Mouse (Mus musculus) ES-Bruce4 (cell line): ENCODE data around the gene Tpcn2. TPM values are rescaled to one million over a fixed set of nuclear protein-coding genes. Genes with fewer than 3 reads are reported as not detected.

Experiments used
- H3K27ac ChIP-seq: 2 replicates; pipeline ENCODE4 v1.5.1; 2012; ENCODE audit warnings: low read length, inconsistent platforms; ENCODE audit not compliant: insufficient read depth
- H3K27me3 ChIP-seq: 2 replicates; pipeline ENCODE4 v1.6.1; 2012; ENCODE audit warnings: mild to moderate bottlenecking, low read length, inconsistent platforms; ENCODE audit not compliant: control insufficient read depth, poor library complexity, insufficient read depth, severe bottlenecking
- H3K36me3 ChIP-seq: 2 replicates; pipeline ENCODE4 v1.6.1; 2012; ENCODE audit warnings: inconsistent platforms, mild to moderate bottlenecking, low read length, moderate library complexity; ENCODE audit not compliant: control insufficient read depth, poor library complexity, insufficient read depth, severe bottlenecking
- H3K4me1 ChIP-seq: one replicate; pipeline ENCODE4 v1.8.1; 2011; ENCODE audit warnings: low read length; ENCODE audit not compliant: control insufficient read depth, insufficient read depth
- H3K4me3 ChIP-seq: 2 replicates; pipeline ENCODE4 v1.5.1; 2011; ENCODE audit warnings: low read depth, mild to moderate bottlenecking, low read length
- H3K9ac ChIP-seq: 2 replicates; pipeline ENCODE4 v1.6.1; 2012; ENCODE audit warnings: low read depth, mild to moderate bottlenecking, inconsistent platforms; ENCODE audit not compliant: poor library complexity, severe bottlenecking
- H3K9me3 ChIP-seq: replicated peaks from 2 replicates; pipeline ENCODE4 v1.6.1; 2012; ENCODE audit warnings: mild to moderate bottlenecking, low read length, inconsistent platforms; ENCODE audit not compliant: control insufficient read depth, poor library complexity, insufficient read depth, severe bottlenecking
- CTCF ChIP-seq: IDR thresholded peaks from one replicate; pipeline ENCODE4 v1.8.1; 2011; ENCODE audit warnings: low read depth, low read length
- EP300 ChIP-seq: IDR thresholded peaks from 2 replicates; pipeline ENCODE4 v1.6.1; 2011; ENCODE audit warnings: low read depth, low read length; ENCODE audit not compliant: insufficient read depth
- POLR2A ChIP-seq: IDR thresholded peaks from one replicate; pipeline ENCODE4 v1.8.1; 2011; ENCODE audit warnings: low read length; ENCODE audit not compliant: insufficient read depth
- polyA plus RNA-seq: library from polyadenylated mRNA; stranded (reverse); fragments of >200 nt; gene quantifications from 2 replicates; pipeline ENCODE4 v1.2.4, GENCODE M21; 2011; ENCODE audit warnings: low read depth; ENCODE audit not compliant: missing spikeins, insufficient read depth, insufficient read length

Gene Tpcn2
- polyA plus RNA-seq, 1 experiment = 11.0 TPM

GRCm38 (mm10) chr7:145293859-145294258, 10.0 kb upstream of the Tpcn2 start:
- no peaks in the 10 kb centered on the region for H3K9me3 ChIP-seq
- H3K4me1 ChIP-seq = no peaks in the 10 kb centered on the region
- no peak overlapping the region for H3K4me3 ChIP-seq
- no peak overlapping the region for H3K9ac ChIP-seq
- no peaks in the 10 kb centered on the region for H3K36me3 ChIP-seq
- H3K27ac ChIP-seq = no peak overlapping the region
- TF ChIP-seq EP300 = no peak
- TF ChIP-seq CTCF = peak; percentile 26
- no peaks in the 10 kb centered on the region for H3K27me3 ChIP-seq

- Histone ChIP-seq H3K4me3 (no peak overlapping the region), H3K9me3 (no peaks in the 10 kb centered on the region), H3K4me1 (no peaks in the 10 kb centered on the region), H3K36me3 (no peaks in the 10 kb centered on the region), H3K27me3 (no peaks in the 10 kb centered on the region), H3K27ac (no peak overlapping the region), H3K9ac (no peak overlapping the region)
- no peak for TF ChIP-seq EP300
- no peak for TF ChIP-seq CTCF
- TF ChIP-seq POLR2A = no peak
Observed at GRCm38 (mm10) chr7:145292726-145293125, 8.9 kb upstream of the Tpcn2 start.

GRCm38 (mm10) chr7:145291847-145292246, 8.0 kb upstream of the Tpcn2 start:
- no peak overlapping the region for H3K4me3 ChIP-seq
- no peaks in the 10 kb centered on the region for H3K27me3 ChIP-seq
- H3K9ac ChIP-seq = no peak overlapping the region
- TF ChIP-seq CTCF = no peak
- TF ChIP-seq EP300 = no peak
- TF ChIP-seq POLR2A = no peak
- H3K36me3 ChIP-seq = no peaks in the 10 kb centered on the region
- H3K27ac ChIP-seq = no peak overlapping the region
- H3K9me3 ChIP-seq = no peaks in the 10 kb centered on the region
- no peaks in the 10 kb centered on the region for H3K4me1 ChIP-seq

GRCm38 (mm10) chr7:145289302-145289701, 5.5 kb upstream of the Tpcn2 start:
- Histone ChIP-seq H3K27ac (no peak overlapping the region), H3K4me1 (peaks cover 3% of the 10 kb centered on the region), H3K9me3 (no peaks in the 10 kb centered on the region), H3K27me3 (no peaks in the 10 kb centered on the region), H3K9ac (no peak overlapping the region), H3K4me3 (no peak overlapping the region), H3K36me3 (no peaks in the 10 kb centered on the region)
- TF ChIP-seq CTCF (peak; percentile 83), EP300 (no peak)

GRCm38 (mm10) chr7:145287410-145287809, 3.6 kb upstream of the Tpcn2 start:
- H3K4me1 ChIP-seq = peaks cover 3% of the 10 kb centered on the region
- no peaks in the 10 kb centered on the region for H3K9me3 ChIP-seq
- TF ChIP-seq CTCF (no peak), POLR2A (no peak), EP300 (no peak)
- H3K9ac ChIP-seq = no peak overlapping the region
- H3K36me3 ChIP-seq = no peaks in the 10 kb centered on the region
- H3K27ac ChIP-seq = no peak overlapping the region
- H3K4me3 ChIP-seq = no peak overlapping the region
- no peaks in the 10 kb centered on the region for H3K27me3 ChIP-seq

- Histone ChIP-seq H3K4me1 (peaks cover 3% of the 10 kb centered on the region), H3K27ac (peak overlapping the region; percentile 38; the same call in 1 of the 2 replicates), H3K9me3 (no peaks in the 10 kb centered on the region), H3K9ac (no peak overlapping the region), H3K36me3 (no peaks in the 10 kb centered on the region), H3K27me3 (no peaks in the 10 kb centered on the region), H3K4me3 (no peak overlapping the region)
- TF ChIP-seq POLR2A = no peak
- TF ChIP-seq EP300 = no peak
- TF ChIP-seq CTCF = no peak
Observed at GRCm38 (mm10) chr7:145285476-145285875, 1.7 kb upstream of the Tpcn2 start.
